Mouse (Mus musculus) T-helper 17 cell (primary cell): ENCODE measurements around the gene Srek1.

ENCODE experiments used
- in situ Hi-C, 2 experiments: fragments of 300-600 bp; cut with MboI, MseI; formaldehyde crosslinking; loops; 1 replicate in 1 of 2; 2 replicates in 1 of 2; pipeline ENCODE4 v1.15.1; 2025; ENCODE audit warnings: high pct_unique_total_duplicates in 2 of 2

Srek1 gene

DNA sequence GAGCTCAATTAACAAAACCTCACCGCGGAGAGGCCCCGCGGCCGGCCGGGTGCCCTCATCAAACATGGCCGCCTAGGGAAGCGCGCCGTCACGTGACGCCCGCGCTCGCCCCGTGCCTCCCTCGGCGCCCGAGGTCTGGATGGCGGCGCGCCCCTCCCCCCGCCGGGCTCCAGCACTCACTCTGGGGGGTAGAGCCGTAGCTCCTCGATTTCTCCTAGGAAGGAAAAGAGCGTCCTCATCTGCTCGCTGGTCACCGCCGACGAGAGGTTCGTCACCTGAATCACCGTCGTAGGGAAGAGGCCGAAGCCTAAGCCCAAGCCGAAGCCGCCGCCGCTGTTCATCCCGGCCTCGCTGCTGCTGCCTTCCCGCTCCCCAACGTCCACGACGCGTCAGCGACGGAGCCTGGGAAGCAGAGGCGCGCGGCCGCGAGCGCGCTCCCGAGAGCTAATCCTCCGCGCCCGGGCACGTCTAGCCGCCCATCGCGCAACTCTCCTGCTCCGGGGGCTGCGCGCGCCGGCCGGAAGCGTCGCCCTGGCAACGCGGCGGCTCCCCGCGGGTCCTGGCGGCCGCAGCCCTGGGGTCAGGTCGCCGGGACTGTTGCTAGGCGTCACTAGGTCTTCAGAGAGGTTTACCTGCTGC, at the start of gene Srek1:
Gene Srek1, minus strand, starts transcription at position 490 of the 639 bp plus-strand sequence.
- in situ Hi-C loops, result loop anchor here in 1 of 2 experiments (10.0 kb wide), 1 partner anchor 311 kb away; no protein-coding TSS in a partner anchor

DNA sequence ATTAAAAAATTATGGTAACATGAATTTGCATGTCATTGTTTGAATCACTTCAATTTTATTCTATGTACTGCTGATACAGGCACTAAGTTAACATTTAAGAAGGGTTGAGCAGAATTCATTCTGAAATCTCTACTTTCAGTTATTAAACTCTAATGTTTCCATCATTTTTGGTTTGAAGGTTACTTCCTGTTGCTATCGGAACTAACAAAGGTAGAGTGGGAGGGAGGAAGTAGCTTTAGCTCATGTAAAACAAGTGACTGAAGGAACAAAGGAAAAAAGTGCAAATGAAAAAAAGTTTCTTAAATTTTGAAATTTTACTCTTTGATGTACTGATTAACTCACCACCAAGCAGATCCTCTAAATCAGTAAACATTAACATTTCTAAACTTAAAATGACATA, 47.9 kb upstream of the Srek1 start:
- in situ Hi-C loops, result loop anchor here in 1 of 2 experiments (10.0 kb wide), 1 partner anchor 1217 kb away; no protein-coding TSS in a partner anchor

DNA sequence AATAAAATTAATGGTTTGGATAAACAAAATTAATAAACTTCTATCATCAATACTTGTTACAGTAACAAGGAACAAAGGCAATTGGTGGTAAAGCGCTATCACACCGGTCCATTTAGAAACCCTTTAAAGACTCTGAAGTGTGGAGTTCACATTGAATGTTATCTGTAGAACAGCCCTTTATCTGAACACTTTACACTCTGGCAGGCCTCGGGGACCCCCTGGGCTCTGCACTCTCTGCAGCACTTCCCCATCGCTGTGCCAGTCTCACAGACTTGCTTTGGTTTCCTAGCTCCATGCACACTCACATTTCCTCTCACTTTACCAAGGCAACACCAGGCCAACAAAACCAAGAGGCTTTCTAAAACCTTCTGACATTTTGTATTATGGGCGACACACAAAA, 45.0 kb upstream of the Srek1 start:
- in situ Hi-C loops, result no loop called here

DNA sequence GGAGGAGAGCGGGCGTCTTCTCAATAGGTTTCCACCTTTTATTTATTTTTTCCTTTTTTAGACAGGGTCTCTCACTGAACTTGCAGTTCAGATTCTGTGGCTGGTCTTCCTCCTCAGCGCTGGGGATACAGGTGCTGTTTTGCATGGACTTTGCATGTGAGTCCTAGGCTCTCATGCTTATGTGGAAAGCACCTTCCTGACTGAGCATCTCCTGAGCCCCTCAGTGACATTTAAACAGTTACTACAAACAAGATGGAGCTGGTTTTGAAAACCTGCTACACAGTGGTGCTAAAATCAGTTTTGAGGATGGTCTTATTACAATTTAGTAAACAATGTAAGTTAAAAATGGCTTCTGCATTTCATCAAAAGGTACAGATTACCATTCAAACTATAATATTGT, 43.5 kb upstream of the Srek1 start:
- in situ Hi-C loops, result no loop called here

DNA sequence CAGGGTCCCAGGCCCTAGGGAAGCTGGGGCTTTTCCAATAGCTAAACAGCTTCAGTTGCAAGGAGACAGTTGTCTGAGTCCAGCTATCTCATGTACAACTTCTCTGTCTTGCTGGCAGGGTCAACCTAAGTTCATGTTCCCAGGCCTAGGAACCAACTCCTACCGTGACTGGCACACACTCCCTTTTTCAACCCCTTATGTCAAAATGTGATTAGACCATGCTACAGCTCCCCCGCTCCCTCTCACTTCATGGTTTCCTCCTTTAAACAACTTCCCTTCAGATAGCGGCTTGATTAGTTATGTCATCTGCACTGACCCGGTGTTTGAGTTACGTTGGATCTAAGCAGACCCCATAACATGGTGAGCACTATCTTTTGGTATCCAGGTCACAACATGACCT, 33.1 kb upstream of the Srek1 start:
- in situ Hi-C loops, result no loop called here

DNA sequence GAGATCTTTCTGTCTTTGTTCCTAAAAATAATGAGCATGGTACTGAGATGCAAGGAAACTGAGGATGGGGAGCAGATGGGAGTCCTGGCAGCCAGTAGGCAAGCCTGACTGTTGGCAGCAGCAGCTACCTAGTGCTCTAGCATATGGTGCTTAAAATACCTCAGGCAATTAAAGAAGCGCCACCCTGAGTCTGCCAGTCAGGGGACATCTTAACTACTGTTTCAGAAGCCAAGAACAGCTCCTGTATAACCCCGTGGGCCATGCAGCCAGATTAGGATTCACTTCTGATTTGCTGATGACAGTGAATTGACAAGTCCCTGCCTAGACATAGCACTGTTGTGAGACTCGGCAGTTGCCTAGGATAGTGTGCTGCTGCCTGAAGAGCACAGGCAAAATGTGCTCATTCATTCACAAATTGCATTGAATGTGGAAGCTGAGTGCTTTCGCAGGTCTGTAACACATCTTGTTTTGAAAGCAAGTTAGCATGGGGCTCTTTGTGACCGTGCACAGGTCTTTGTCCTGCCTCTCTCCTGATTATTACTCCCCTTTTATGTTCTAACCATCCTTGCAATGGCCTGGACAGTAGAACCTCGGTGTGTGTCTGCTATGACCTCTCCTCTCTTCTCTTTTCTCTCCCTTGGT, 31.9 kb upstream of the Srek1 start:
- in situ Hi-C loops, result no loop called here

DNA sequence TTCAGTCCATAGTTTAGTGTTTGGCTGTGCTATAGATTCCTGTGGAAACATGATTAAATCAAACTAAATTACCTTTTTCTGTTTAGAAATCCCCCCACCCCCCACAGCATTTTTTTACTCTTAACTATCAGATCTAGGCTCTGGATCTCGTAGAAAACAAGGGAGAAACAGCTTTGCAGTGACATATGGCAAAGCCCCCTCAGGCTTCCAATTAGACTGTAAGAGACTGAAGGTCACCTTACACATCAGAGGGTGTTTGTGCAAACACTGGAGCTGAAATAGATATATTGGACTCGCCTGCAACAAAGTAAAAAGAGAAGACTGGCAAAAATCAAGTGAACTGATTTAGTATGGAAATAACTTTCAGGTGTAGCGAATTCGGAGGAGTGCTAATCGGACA, 29.3 kb upstream of the Srek1 start:
- in situ Hi-C loops, result no loop called here

DNA sequence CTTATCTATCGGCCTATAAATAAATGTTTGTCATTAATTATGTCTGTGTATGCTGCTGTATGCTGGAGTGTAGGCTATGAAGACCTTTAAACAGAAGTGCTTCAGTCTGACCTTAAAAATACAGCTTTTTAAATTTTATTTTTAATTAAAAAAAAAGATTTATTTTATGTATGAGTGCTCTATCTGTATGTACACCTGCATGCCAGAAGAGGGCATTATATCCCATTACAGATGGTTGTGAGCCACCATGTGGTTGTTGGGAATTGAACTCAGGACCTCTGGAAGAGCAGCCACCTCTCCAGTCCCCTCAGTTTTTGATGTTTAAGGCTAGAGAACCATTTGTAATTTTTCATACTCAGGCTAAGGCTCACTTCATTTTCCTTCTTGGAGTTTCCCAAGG, 26.6 kb upstream of the Srek1 start:
- in situ Hi-C loops, result no loop called here

DNA sequence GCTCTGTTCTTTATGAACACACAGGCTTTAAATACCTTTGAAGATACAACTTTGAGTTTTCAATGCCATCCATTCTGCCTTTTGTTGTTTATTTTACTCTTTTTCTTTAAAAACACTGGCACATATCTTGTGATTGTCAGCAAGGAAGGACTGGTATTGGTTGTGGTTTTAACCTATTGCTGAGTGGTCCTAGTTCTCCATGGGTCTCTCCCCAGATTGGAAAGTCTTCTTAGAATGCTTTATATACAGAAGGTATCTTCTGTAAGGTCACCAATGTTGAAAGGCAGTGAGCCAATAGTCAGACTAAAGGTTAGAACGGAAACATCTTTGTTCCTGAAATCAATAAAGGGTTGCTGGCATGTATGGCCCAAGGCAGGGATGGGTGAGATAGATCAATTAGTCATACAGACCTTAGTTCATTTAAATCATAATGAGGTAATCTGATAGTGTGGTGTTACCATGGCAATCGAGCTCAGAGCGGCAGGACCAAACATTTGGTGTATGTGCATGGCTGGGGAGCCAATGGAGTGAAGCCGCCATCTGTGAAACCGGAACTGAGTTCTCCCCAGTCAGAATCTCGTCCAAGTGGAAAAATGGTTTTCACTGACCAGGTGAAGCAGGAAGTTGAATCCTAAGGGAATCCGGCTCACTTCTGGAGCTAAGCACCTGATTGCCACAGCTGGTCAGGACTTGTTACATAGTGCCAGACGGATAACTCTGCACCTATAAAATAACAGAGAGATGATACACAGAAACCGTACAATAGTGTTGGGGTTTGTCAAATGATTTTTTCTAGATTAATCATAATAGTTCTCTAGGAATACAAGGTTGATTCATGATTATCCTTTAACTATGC, 20.5 kb upstream of the Srek1 start:
- in situ Hi-C loops, result loop anchor here in 1 of 2 experiments (5.0 kb wide), 1 partner anchor 237 kb away; no protein-coding TSS in a partner anchor

DNA sequence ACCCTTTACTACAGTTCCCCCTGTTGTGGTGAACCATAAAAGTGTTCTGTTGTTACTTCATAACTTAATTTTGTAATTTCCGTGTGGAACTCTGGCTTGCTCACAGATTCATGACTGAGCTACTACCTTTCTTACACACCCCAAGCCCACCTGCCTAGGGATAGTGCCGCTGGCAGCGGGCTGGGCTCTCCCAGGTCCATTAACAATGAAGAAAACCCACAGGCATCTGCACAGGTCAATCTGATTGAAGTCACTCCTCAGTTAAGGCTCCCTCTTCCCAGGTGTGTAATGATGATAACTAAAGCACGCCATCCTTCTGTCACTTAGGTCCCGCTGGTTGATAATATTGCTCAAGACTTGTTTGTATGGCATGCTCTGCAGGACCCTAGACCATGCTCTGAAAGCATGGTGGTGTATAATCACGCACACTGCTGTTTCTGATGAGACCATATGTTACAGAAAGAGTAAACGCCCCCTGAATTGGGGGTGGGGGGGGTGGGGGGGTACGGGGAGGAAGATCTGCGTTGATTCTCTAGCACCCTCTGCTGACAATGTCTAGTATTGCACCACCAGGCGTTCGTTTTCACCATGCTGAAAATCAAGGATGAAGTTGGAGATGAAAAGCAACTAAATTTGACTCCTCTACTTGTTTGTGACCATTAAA, 5.6 kb upstream of the Srek1 start:
- in situ Hi-C loops, result loop anchor here in 1 of 2 experiments (10.0 kb wide), 1 partner anchor 305 kb away; no protein-coding TSS in a partner anchor

DNA sequence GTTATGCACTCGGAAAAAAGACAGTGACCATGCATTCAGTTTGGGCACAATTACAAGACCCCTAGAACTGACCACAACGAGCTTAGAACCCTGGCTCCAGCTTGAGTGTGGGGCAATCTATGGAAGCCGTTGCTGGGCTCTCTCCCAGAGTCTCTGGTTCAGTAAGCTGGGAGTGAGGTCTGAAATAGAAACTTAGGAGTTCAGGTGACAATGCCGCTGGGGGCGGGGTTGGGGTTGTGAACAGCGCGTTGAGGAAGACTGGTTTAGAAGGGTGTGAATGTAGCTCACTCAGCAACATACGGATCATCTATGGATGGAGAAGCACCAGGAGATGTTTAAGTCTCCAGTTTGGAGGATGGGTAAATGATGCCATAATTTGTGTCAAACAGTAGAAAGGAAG, 2.7 kb upstream of the Srek1 start:
- in situ Hi-C loops, result loop anchor here in 1 of 2 experiments (10.0 kb wide), 1 partner anchor 308 kb away; no protein-coding TSS in a partner anchor

DNA sequence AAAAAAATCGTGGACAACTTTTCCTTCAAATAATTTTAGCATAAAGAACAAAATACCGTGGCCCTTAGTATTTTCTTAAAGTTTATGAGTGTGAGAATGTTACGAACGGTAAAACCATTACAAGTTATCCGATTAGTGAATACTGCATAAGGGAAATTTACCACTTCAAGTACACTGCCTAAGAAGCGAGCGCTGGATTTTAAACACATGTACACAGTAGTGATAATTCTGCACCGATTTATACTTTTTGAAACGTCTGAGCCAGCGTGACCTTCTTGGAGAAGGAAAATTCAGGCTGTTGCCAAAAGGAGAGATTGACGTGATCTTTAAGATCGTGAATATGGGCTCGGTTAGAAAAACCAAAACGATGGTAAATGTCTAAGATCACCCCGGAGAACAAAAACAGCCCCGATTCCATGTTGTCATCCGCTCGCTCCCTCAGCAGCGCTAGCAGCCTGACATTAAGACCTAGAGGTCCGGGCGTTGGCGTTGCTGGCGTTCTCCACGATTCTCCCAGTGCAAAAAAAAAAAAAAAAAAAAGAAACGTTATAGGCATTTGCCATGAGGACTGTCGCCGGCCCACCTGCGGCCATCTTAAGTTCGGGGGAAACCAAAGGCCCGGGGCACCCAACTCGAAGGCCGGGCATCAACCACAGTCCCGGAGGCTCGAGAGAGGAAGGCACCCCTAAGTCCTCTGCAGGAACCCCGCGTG, 845 bp downstream of the Srek1 start:
- in situ Hi-C loops, result loop anchor here in 1 of 2 experiments (10.0 kb wide), 1 partner anchor 311 kb away; no protein-coding TSS in a partner anchor

DNA sequence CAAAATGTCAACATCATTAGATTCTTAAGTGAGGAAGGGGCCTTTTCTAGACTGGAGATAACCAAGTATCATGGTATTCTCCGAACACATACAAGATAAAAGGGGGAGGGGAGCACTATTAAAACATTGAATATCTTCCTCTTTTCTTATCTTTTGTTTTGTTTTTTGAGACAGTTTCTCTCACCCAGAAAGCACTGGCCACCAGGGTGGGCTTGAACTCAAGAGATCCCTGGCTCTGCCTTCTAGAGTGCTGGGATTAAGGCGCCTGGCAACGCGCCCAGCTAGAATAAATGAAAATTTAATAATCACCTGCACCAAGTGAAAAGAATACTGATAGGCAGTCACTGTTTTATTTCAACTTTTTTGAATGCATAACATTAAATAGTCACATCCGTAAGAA, 1.5 kb downstream of the Srek1 start:
- in situ Hi-C loops, result loop anchor here in 1 of 2 experiments (10.0 kb wide), 1 partner anchor 312 kb away; no protein-coding TSS in a partner anchor

DNA sequence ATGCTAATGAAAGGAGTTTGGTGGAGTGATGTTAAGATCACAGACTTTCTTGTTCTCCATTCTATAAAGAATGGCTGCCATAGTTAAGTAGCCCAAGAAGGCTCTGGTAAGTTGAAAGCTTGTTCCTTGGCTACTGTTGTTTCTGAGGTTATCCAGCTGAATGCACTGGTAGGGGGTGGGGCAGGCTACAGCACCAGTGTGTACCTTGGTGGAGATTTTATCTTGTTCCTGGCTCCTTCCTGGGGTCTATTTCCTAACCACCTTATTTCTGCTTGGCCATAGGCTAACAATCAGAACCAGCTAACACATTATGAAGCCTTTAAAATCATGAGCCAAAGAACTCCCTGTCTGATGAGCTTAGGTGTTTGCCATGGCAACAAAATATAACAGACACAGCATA, 3.6 kb downstream of the Srek1 start:
- in situ Hi-C loops, result loop anchor here in 1 of 2 experiments (10.0 kb wide), 1 partner anchor 314 kb away; no protein-coding TSS in a partner anchor

DNA sequence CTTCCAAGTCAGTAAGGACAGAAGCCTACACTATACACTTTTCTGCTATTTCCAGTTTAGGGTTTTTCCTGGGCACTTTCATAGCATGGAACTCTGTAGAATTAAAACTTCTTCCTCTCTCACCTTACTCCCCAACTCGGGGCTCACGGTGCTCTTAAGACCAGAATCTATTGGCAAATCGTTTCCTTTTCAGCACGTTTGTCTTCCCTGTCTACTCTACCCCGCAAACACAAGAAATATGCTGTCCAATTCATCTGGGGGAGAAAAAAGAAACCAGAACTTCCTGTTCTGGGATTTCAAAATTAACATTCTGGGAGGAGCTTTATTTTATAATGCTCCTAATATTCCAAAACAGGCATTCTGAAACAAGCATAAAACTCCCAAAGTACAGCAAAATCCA, 6.5 kb downstream of the Srek1 start:
- in situ Hi-C loops, result no loop called here

DNA sequence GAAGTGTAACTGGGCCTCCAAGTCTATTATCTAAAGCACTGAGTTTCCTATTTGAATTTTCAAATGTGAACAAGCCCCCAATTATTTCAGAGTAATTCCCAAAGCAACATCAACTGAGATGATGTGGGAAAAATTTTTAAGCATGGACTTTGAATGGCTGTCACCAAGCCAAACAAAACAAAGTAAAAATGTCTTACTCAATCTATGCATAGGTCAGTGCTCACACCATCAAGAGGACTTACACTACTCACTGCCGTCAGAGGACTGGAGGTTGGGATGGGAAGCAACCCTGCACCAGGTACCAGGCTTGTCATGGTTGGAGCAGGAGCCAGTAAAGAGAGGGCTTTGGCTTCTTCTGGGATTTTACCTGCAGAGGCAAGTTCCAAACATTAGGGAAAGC, 10.8 kb downstream of the Srek1 start:
- in situ Hi-C loops, result no loop called here

DNA sequence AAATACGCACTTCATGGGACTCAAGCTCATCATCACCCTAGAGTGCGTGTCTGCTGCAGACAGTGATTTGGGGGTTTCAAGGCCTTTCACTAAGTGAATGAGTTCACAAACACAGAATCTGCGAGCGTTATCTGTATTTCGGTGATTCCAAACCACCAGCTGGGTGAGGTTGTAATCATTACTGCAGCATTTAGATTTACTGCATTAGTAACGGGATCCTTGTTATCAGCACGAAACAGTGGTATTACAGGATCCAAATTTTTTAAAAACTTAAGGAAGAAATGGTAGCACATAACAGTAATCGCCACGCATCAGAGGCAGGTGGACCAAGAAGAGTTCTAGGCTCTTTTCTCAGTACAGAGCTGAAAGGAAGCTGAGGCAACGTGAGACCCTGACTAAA, 12.4 kb downstream of the Srek1 start:
- in situ Hi-C loops, result no loop called here

DNA sequence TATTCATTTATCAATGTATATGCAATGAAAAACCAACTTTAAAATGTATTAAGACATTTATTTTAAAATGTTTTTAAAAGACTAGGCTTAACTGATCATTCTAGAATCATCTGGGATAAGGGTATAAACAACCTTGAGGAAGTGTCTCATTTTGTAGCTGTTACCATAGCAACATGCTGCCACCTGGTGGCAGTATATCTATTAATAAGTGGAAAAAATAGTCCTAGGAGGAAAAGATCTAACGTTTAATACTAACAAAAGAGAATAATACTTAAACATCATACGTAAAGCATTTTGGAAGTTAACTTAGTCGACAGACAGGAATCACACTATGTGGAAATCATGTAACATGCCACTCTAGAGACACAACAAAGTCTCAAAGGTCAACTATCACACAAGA, 23.0 kb downstream of the Srek1 start:
- in situ Hi-C loops, result no loop called here

DNA sequence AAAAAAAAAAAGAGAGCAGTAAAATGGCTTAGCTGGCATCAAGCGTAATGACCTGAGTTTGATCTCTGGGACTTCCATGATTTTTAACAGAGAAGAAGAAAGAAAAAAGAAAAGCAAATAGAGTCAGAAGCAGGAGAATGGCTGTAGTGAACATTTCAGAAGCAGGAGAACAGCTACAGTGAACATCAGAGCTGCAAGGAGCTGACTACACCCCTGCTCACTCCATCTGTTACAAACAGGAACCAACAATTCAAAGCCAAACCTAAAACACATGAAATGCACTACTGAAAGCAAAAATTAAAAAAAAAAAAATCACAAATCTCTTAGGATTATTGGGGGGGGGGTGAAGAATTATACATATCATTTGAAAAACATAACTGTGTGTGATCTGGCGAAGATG, 28.7 kb downstream of the Srek1 start:
- in situ Hi-C loops, result no loop called here

DNA sequence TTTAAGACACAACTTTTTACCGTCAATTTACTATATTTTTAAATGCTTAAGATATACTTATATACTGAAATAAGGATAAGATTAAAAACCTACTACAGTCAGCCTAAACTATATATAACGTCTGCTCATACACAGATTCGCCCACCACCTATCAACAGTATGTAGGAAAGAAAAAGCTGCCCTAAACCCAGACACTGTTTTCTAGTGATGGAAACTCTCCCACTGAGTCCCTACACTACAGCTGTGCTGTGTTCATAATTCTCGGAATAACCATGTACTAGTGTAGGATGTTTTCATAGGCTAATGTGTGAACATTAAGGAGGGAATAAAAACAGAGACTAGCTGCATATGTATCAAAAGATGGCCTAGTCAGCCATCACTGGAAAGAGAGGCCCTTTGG, 29.2 kb downstream of the Srek1 start:
- in situ Hi-C loops, result no loop called here
